Mouse (Mus musculus): ENCODE measurements around the gene Hoxb1. TPM values are rescaled to one million over a fixed set of nuclear protein-coding genes. Genes with fewer than 3 reads are reported as not detected.

Hoxb1 gene
- polyA plus RNA-seq, 1 experiment from 2014 or later = not detected

DNA sequence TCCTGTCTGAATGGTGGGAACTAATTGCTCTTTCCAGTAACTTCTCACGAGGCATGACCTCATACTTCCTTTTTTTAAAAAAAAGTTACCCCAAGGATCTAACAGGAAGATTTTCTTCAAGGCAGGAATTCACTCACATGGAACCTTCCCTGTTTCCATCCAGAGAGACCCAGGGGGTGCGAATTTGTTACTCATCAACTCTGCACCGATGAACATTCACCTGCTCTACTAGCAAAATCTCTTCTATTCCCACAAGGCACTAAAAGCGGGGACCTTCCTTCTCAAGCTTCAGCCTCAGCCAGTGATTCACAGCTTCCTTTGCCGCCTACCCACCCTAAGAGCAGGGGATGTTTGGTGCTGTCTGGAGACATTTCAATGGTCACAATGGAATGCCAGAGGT, 45.5 kb downstream of the Hoxb1 start:
- Histone ChIP-seq H3K27me3 (ENCODE audit: control insufficient read depth, insufficient read depth, low read length) (peaks cover 9% of the 10 kb centered on the region; the same call in 1 of the 2 replicates), H3K4me3 (replicated peaks; ENCODE audit: low read length) (no peak overlapping the region), H3K9ac (ENCODE audit: low read length) (no peak overlapping the region), H3K4me1 (ENCODE audit: control insufficient read depth, insufficient read depth, low read length) (peaks cover 19% of the 10 kb centered on the region), H3K36me3 (ENCODE audit: control insufficient read depth, insufficient read depth, low read length) (no peaks in the 10 kb centered on the region), H3K9me3 (replicated peaks; ENCODE audit: control insufficient read depth, low read length) (no peaks in the 10 kb centered on the region), H3K4me2 (ENCODE audit: low read depth, low read length) (no peak overlapping the region), H3K27ac (ENCODE audit: low read length) (no peak overlapping the region)
- ATAC-seq (ENCODE audit: insufficient read depth, low FRiP score) = no peak
- WGBS = 73% methylated on average over 5 of the region's 5 CpGs

DNA sequence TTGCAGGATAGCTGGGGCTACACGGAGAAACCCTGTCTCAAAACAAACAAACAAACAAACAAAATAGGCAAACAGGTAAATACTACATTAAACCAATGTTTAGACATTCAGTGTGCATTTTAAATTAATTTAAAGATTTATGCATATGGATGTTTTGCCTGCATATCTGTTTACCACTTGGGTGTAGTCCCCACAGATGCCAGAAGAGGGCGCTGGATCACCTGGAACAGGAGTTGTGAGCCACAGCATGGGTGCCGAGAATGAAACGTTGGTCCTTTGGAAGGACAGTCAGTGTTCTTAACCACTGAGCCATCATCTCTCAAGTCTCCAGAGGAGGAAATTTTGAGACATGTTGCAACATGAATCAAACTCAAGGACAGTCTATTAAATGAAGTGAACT, 46.4 kb downstream of the Hoxb1 start:
- Histone ChIP-seq H3K4me3 (replicated peaks; ENCODE audit: low read length) (no peak overlapping the region), H3K9me3 (replicated peaks; ENCODE audit: control insufficient read depth, low read length) (no peaks in the 10 kb centered on the region), H3K4me2 (ENCODE audit: low read depth, low read length) (no peak overlapping the region), H3K27ac (ENCODE audit: low read length) (no peak overlapping the region), H3K4me1 (ENCODE audit: control insufficient read depth, insufficient read depth, low read length) (peaks cover 19% of the 10 kb centered on the region), H3K9ac (ENCODE audit: low read length) (no peak overlapping the region), H3K27me3 (ENCODE audit: control insufficient read depth, insufficient read depth, low read length) (0 out of 2 replicates have a peak, but pooled peaks cover under 1% of the 10 kb centered on the region), H3K36me3 (ENCODE audit: control insufficient read depth, insufficient read depth, low read length) (no peaks in the 10 kb centered on the region)
- ATAC-seq (ENCODE audit: insufficient read depth, low FRiP score) = no peak
- 67% methylated on average over 4 of the region's 4 CpGs for WGBS

DNA sequence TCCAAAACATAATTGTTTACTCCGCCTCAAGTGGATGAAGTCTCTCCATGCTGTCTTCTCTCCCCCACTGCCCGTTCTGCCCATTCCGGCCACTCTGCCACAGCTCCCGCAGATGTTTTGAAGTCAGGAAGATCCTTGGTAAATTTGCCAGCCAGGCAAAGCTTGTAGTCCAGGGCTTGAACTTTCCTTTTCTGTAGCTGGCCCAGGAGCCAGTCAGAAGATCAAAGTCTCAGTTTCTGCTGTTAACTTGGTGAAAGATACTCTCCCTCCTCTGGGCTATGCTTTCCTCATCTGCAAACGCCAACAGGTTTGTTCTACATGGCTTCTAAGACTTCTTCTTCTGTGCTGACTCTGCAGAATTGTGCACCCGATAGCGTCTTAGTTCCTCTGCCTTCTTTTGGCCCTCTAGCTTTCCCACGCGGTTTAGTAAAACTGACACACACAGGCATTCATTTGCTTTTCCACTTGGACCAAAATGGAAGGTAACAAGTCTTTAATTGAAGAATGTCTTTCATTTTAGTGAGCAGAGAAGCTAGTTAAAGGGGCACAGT, 47.5 kb downstream of the Hoxb1 start:
- Histone ChIP-seq H3K4me2 (ENCODE audit: low read depth, low read length) (peak overlapping the region; percentile 33), H3K27me3 (ENCODE audit: control insufficient read depth, insufficient read depth, low read length) (no peaks in the 10 kb centered on the region), H3K4me3 (replicated peaks; ENCODE audit: low read length) (no peak overlapping the region), H3K4me1 (ENCODE audit: control insufficient read depth, insufficient read depth, low read length) (peaks cover 13% of the 10 kb centered on the region; the same call in 1 of the 2 replicates), H3K36me3 (ENCODE audit: control insufficient read depth, insufficient read depth, low read length) (no peaks in the 10 kb centered on the region), H3K27ac (ENCODE audit: low read length) (peak overlapping the region; percentile 48), H3K9ac (ENCODE audit: low read length) (0 out of 2 replicates have a peak overlapping the region, but pooled peaks have one; percentile 8), H3K9me3 (replicated peaks; ENCODE audit: control insufficient read depth, low read length) (no peaks in the 10 kb centered on the region)
- ATAC-seq (ENCODE audit: insufficient read depth, low FRiP score) = no peak
- WGBS = 65% methylated on average over 9 of the region's 9 CpGs

DNA sequence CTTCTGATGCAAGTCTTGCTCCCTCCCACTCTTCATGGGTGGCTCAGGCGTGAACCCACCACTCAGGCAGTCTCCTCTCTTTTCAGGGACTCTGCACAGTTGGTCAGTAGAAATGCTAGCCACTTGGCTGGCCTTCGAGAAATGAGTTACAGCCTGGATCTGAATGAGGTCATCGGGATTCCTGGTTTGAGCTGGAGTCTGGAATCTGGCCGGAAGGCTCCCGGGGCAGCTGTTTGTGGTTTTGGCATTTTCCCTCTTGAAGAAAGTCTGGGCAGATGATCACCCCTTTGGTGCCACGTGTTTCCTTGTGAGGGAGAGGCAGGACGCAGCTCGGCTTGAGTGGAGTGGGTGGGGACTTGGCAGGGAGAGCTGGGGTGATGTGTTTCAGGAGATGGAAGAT, 48.0 kb downstream of the Hoxb1 start:
- 26% methylated on average over 8 of the region's 8 CpGs for WGBS
- peak overlapping the region; percentile 48 for H3K27ac ChIP-seq (ENCODE audit: low read length)
- no peaks in the 10 kb centered on the region for H3K27me3 ChIP-seq (ENCODE audit: control insufficient read depth, insufficient read depth, low read length)
- peak; percentile 84 for ATAC-seq (ENCODE audit: insufficient read depth, low FRiP score)
- H3K9ac ChIP-seq (ENCODE audit: low read length) = 0 out of 2 replicates have a peak overlapping the region, but pooled peaks have one; percentile 8
- no peaks in the 10 kb centered on the region for H3K9me3 ChIP-seq (replicated peaks; ENCODE audit: control insufficient read depth, low read length)
- peak overlapping the region; percentile 33 for H3K4me2 ChIP-seq (ENCODE audit: low read depth, low read length)
- peaks cover 13% of the 10 kb centered on the region; the same call in 1 of the 2 replicates for H3K4me1 ChIP-seq (ENCODE audit: control insufficient read depth, insufficient read depth, low read length)
- no peaks in the 10 kb centered on the region for H3K36me3 ChIP-seq (ENCODE audit: control insufficient read depth, insufficient read depth, low read length)
- no peak overlapping the region for H3K4me3 ChIP-seq (replicated peaks; ENCODE audit: low read length)

DNA sequence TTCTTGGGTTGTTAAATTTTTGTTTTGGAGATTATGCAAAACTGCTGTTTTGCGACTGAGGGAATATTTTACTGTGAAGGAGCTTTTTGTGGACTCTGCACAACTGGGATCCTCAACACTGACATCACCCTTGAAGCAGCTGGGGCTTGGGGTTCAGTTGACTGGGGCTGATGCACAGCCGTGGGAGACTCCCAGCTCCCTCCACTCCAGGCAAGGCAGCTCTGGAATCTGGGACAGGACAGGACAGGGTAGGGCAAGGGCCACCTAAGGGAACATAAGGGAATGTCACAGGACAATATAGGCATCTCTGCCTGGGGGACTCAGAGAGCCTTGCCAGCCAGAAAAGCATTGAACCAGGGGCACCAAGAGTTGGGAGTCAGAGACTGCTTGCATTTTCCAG, 48.5 kb downstream of the Hoxb1 start:
- H3K9ac ChIP-seq (ENCODE audit: low read length) = no peak overlapping the region
- H3K4me2 ChIP-seq (ENCODE audit: low read depth, low read length) = no peak overlapping the region
- peak overlapping the region; percentile 48; the same call in 1 of the 2 replicates for H3K27ac ChIP-seq (ENCODE audit: low read length)
- peaks cover 13% of the 10 kb centered on the region; the same call in 1 of the 2 replicates for H3K4me1 ChIP-seq (ENCODE audit: control insufficient read depth, insufficient read depth, low read length)
- peak; percentile 71; the same call in 1 of the 2 replicates for ATAC-seq (ENCODE audit: insufficient read depth, low FRiP score)
- H3K4me3 ChIP-seq (replicated peaks; ENCODE audit: low read length) = no peak overlapping the region
- no peaks in the 10 kb centered on the region for H3K27me3 ChIP-seq (ENCODE audit: control insufficient read depth, insufficient read depth, low read length)
- no peaks in the 10 kb centered on the region for H3K36me3 ChIP-seq (ENCODE audit: control insufficient read depth, insufficient read depth, low read length)
- 27% methylated on average over 2 of the region's 2 CpGs for WGBS
- H3K9me3 ChIP-seq (replicated peaks; ENCODE audit: control insufficient read depth, low read length) = no peaks in the 10 kb centered on the region

MicroRNAs within 50 kb of the gene (microRNA counts, 519-probe panel; counts per million panel counts)
- 3,695 counts per million, percentile 86 among the panel's probes with 10 or more counts for microRNA mmu-miR-10a

Small RNA genes within 50 kb of the gene (microRNA-seq; reads per million reads assigned to microRNA genes)
- 36,877 reads per million, percentile 99 among the genes with 10 or more reads in this experiment for gene Mir10a

Other genes with a start within 250 kb of the Hoxb1 start
- 0.21 and 0.58 TPM in 2 replicates for gene Ttll6, start 232.0 kb upstream of the Hoxb1 start, polyA plus RNA-seq (2015; fragmentation: Nextera tagmentation; extraction: Ambion mirVana)
- gene Hoxb13, start 171.4 kb upstream of the Hoxb1 start, polyA plus RNA-seq (2015; fragmentation: Nextera tagmentation; extraction: Ambion mirVana) = not detected in 2 replicates
- gene Hoxb9, start 94.3 kb upstream of the Hoxb1 start, polyA plus RNA-seq (2015; fragmentation: Nextera tagmentation; extraction: Ambion mirVana) = 0.14 and 0.16 TPM in 2 replicates
- 0.44 and 1.5 TPM in 2 replicates for gene Hoxb8, start 83.8 kb upstream of the Hoxb1 start, polyA plus RNA-seq (2015; fragmentation: Nextera tagmentation; extraction: Ambion mirVana)
- 6.3 and 8.3 TPM in 2 replicates for gene Hoxb7, start 79.1 kb upstream of the Hoxb1 start, polyA plus RNA-seq (2015; fragmentation: Nextera tagmentation; extraction: Ambion mirVana)
- 5.6 and 8.3 TPM in 2 replicates for gene Hoxb6, start 73.3 kb upstream of the Hoxb1 start, polyA plus RNA-seq (2015; fragmentation: Nextera tagmentation; extraction: Ambion mirVana)
- 13.8 TPM in 2 replicates for gene Hoxb5, start 62.4 kb upstream of the Hoxb1 start, polyA plus RNA-seq (2015; fragmentation: Nextera tagmentation; extraction: Ambion mirVana)
- 2.2 and 2.7 TPM in 2 replicates for gene Hoxb4, start 47.5 kb upstream of the Hoxb1 start, polyA plus RNA-seq (2015; fragmentation: Nextera tagmentation; extraction: Ambion mirVana)
- 0.99 and 1.5 TPM in 2 replicates for gene Hoxb3, start 42.4 kb upstream of the Hoxb1 start, polyA plus RNA-seq (2015; fragmentation: Nextera tagmentation; extraction: Ambion mirVana)
- gene Hoxb2, start 15.2 kb upstream of the Hoxb1 start, polyA plus RNA-seq (2015; fragmentation: Nextera tagmentation; extraction: Ambion mirVana) = 9.1 and 11.5 TPM in 2 replicates
- 1.1 and 1.4 TPM in 2 replicates for gene Skap1, start 98.8 kb downstream of the Hoxb1 start, polyA plus RNA-seq (2015; fragmentation: Nextera tagmentation; extraction: Ambion mirVana)

Measured in stomach, embryonic 16.5 days (tissue).